Comparison of ENCODE assay signal across 23 mouse cellular contexts in genomic region chrX:134425798-134426197, GRCm38 (mm10). TPM values are rescaled to one million over a fixed set of nuclear protein-coding genes. Genes with fewer than 3 reads are reported as not detected.
DNase-seq lines count a peak whose midpoint lies in the region; ATAC-seq and TF ChIP-seq lines count a peak whose summit lies in the region.
"Had no signal": no experiment of that assay in that cellular context is flagged by ENCODE, and none has a peak within 500 bp of the region (broad histone marks: within the 10 kb centered on the region; RNA-seq: fewer than 3 reads in every experiment).

No protein-coding gene starts in this region.

- H3K79me2 ChIP-seq in liver, adult 2 months (ENCODE audit: control insufficient read depth, insufficient read depth, low read length): no peaks in the 10 kb centered on the region

- peak; percentile 6 to 7 for DNase-seq in heart, adult 18-20 months
- peak; percentile 1 for DNase-seq in liver, adult 2 months (ENCODE audit: extremely low read depth, low read depth, low spot score)
- DNase-seq in liver, postnatal 0 days: no peak
- DNase-seq in gastrocnemius, postnatal 10 days: peak; percentile 21
- peak; percentile 37 for DNase-seq in layer of hippocampus, adult 9-11 months
- DNase-seq in neural tube, embryonic 10.5 days (ENCODE audit: extremely low spot score, low spot score): no peak
- DNase-seq: adrenal gland, postnatal 36 days; forebrain, postnatal 0 days; heart, postnatal 4 days; kidney, adult 18-20 months; kidney, postnatal 14 days; lung, postnatal 14 days; right cerebral cortex, postnatal 14 days; thymus, postnatal 4 days had no signal

- WGBS in heart, embryonic 11.5 days (ENCODE audit: insufficient replicate concordance): 67% methylated on average over 10 of the region's 10 CpGs
- 78% methylated on average over 10 of the region's 10 CpGs for WGBS in liver, adult 2 months
- 80% methylated on average over 10 of the region's 10 CpGs for WGBS in liver, postnatal 0 days (ENCODE audit: insufficient replicate concordance)

- no peaks in the 10 kb centered on the region for H3K27me3 ChIP-seq in heart, embryonic 11.5 days (ENCODE audit: control insufficient read depth, insufficient read depth, low read length)
- H3K27me3 ChIP-seq in liver, adult 2 months (ENCODE audit: control insufficient read depth, insufficient read depth, low read length): no peaks in the 10 kb centered on the region
- no peaks in the 10 kb centered on the region for H3K27me3 ChIP-seq in liver, postnatal 0 days (ENCODE audit: insufficient read depth, low read length)
- H3K27me3 ChIP-seq: embryonic facial prominence, embryonic 12.5 days; midbrain, embryonic 15.5 days; neural tube, embryonic 12.5 days had no signal

- no peaks in the 10 kb centered on the region for H3K36me3 ChIP-seq in heart, embryonic 11.5 days (ENCODE audit: control insufficient read depth, insufficient read depth, low read length)
- no peaks in the 10 kb centered on the region for H3K36me3 ChIP-seq in liver, adult 2 months (ENCODE audit: control insufficient read depth, insufficient read depth, low read length)
- no peaks in the 10 kb centered on the region for H3K36me3 ChIP-seq in liver, postnatal 0 days (replicated peaks; ENCODE audit: insufficient read depth, low read length)
- H3K36me3 ChIP-seq: embryonic facial prominence, embryonic 12.5 days; limb, embryonic 12.5 days; midbrain, embryonic 15.5 days; neural tube, embryonic 12.5 days had no signal

- no peak overlapping the region for H3K9ac ChIP-seq in heart, embryonic 11.5 days (ENCODE audit: low read depth, low read length)
- no peak overlapping the region for H3K9ac ChIP-seq in liver, adult 2 months (ENCODE audit: low read depth, low read length)
- no peak overlapping the region for H3K9ac ChIP-seq in liver, postnatal 0 days (replicated peaks)
- H3K9ac ChIP-seq: embryonic facial prominence, embryonic 12.5 days; forebrain, postnatal 0 days; limb, embryonic 12.5 days; liver, embryonic 14.5 days; midbrain, embryonic 15.5 days; neural tube, embryonic 12.5 days had no signal

- H3K4me3 ChIP-seq in heart, embryonic 11.5 days (ENCODE audit: low read depth, low read length): no peak overlapping the region
- H3K4me3 ChIP-seq in liver, adult 2 months (ENCODE audit: insufficient read depth, low read depth, low read length): no peak overlapping the region
- no peak overlapping the region for H3K4me3 ChIP-seq in liver, postnatal 0 days (ENCODE audit: low read depth, low read length)
- H3K4me3 ChIP-seq: embryonic facial prominence, embryonic 12.5 days; limb, embryonic 12.5 days; megakaryocyte, embryonic 14.5 days; midbrain, embryonic 15.5 days; neural tube, embryonic 12.5 days had no signal

- no peak overlapping the region for H3K27ac ChIP-seq in heart, embryonic 11.5 days (ENCODE audit: low read depth, low read length)
- H3K27ac ChIP-seq in liver, adult 2 months (replicated peaks; ENCODE audit: insufficient read depth, low read depth, low read length): no peak overlapping the region
- H3K27ac ChIP-seq in liver, postnatal 0 days (ENCODE audit: low read depth): no peak overlapping the region
- H3K27ac ChIP-seq: embryonic facial prominence, embryonic 12.5 days; limb, embryonic 12.5 days; liver, embryonic 14.5 days; midbrain, embryonic 15.5 days; neural tube, embryonic 12.5 days had no signal

- no peaks in the 10 kb centered on the region; the same call in 1 of the 2 replicates for H3K9me3 ChIP-seq in heart, embryonic 11.5 days (replicated peaks; ENCODE audit: control insufficient read depth, low read length)
- H3K9me3 ChIP-seq in liver, postnatal 0 days (ENCODE audit: low read length): no peaks in the 10 kb centered on the region
- H3K9me3 ChIP-seq: embryonic facial prominence, embryonic 12.5 days; limb, embryonic 12.5 days; megakaryocyte, embryonic 14.5 days; midbrain, embryonic 15.5 days; neural tube, embryonic 12.5 days had no signal

- H3K4me1 ChIP-seq in heart, embryonic 11.5 days (ENCODE audit: control insufficient read depth, insufficient read depth, low read length): no peaks in the 10 kb centered on the region
- H3K4me1 ChIP-seq in liver, adult 2 months (ENCODE audit: control insufficient read depth, insufficient read depth, low read length): no peaks in the 10 kb centered on the region
- no peaks in the 10 kb centered on the region for H3K4me1 ChIP-seq in liver, postnatal 0 days (ENCODE audit: insufficient read depth)
- H3K4me1 ChIP-seq: embryonic facial prominence, embryonic 12.5 days; limb, embryonic 12.5 days; megakaryocyte, embryonic 14.5 days; midbrain, embryonic 15.5 days; neural tube, embryonic 12.5 days had no signal

- no peak for ATAC-seq in heart, embryonic 11.5 days (replicated peaks; ENCODE audit: insufficient number of reproducible peaks, low FRiP score, low TSS enrichment)
- ATAC-seq in liver, postnatal 0 days: no peak
- ATAC-seq: forebrain, postnatal 0 days; midbrain, embryonic 15.5 days had no signal

- TF ChIP-seq CTCF in liver, adult 2 months (IDR thresholded peaks at IDR 0.05; ENCODE audit: low read depth, low read length): no peak
- TF ChIP-seq CTCF in liver, postnatal 0 days (IDR thresholded peaks at IDR 0.05; ENCODE audit: low read depth): no peak

- TF ChIP-seq EP300 in liver, postnatal 0 days (IDR thresholded peaks at IDR 0.05; ENCODE audit: low read depth): no peak

- no peak for TF ChIP-seq POLR2A in liver, adult 2 months (IDR thresholded peaks at IDR 0.05; ENCODE audit: extremely low read depth, insufficient read depth, low read length)

- no peak overlapping the region for H3K4me2 ChIP-seq in heart, embryonic 11.5 days
- no peak overlapping the region for H3K4me2 ChIP-seq in liver, postnatal 0 days (ENCODE audit: low read depth, low read length)
- H3K4me2 ChIP-seq: embryonic facial prominence, embryonic 12.5 days; limb, embryonic 12.5 days; midbrain, embryonic 15.5 days; neural tube, embryonic 12.5 days had no signal

RNA-seq across cellular contexts. Expression of gene Drp2, which starts 21.4 kb away (rescaled TPM):
- total RNA-seq in heart, adult 18-20 months (2021): under 1 TPM; 0.37 to 0.49 TPM
- 0.59 and 0.93 TPM in 2 replicates for polyA plus RNA-seq in heart, embryonic 11.5 days (2014; fragmentation: Nextera tagmentation; extraction: Ambion mirVana)
- under 0.01 TPM in 1 of 2 replicates, not detected in the other for total RNA-seq in liver, adult 2 months (2014; rRNA removed)
- not detected in 2 replicates for polyA plus RNA-seq in liver, adult 2 months (2012; rRNA removed)
- 0.02 and 0.06 TPM in 2 replicates for polyA plus RNA-seq in liver, postnatal 0 days (2015; fragmentation: Nextera tagmentation; extraction: Ambion mirVana)
- total RNA-seq in gastrocnemius, postnatal 10 days (2021): 10 to 100 TPM; 14.0 TPM

RNA-seq across cellular contexts. Expression of gene Taf7l, which starts 50.5 kb away (rescaled TPM):
- not detected for total RNA-seq in heart, adult 18-20 months (2021)
- not detected in 2 replicates for polyA plus RNA-seq in heart, embryonic 11.5 days (2014; fragmentation: Nextera tagmentation; extraction: Ambion mirVana)
- total RNA-seq in liver, adult 2 months (2014; rRNA removed): not detected in 2 replicates
- not detected in 2 replicates for polyA plus RNA-seq in liver, adult 2 months (2012; rRNA removed)
- not detected in 2 replicates for polyA plus RNA-seq in liver, postnatal 0 days (2015; fragmentation: Nextera tagmentation; extraction: Ambion mirVana)
- not detected for total RNA-seq in gastrocnemius, postnatal 10 days (2021)
- total RNA-seq: adrenal gland, postnatal 36 days; forebrain, postnatal 0 days; heart, postnatal 4 days; left cerebral cortex, adult 8-10 months had no signal
- polyA plus RNA-seq: gonadal fat pad, adult 2 months; liver, embryonic 14.5 days had no signal

Comparison
In these comparisons a context has a peak if more than half of its experiments do, and no peak if none do; other contexts are left out.
1. DNase-seq: peak in heart, adult 18-20 months (2 of 2), liver, adult 2 months (single experiment), gastrocnemius, postnatal 10 days (single experiment) and layer of hippocampus, adult 9-11 months (single experiment); none in liver, postnatal 0 days (single experiment) and neural tube, embryonic 10.5 days (single experiment).
2. RNA of gene Drp2, which starts 21.4 kb away (total RNA-seq): 14.0 TPM in gastrocnemius, postnatal 10 days; 0.37 to 0.49 TPM in heart, adult 18-20 months and under 0.01 TPM in liver, adult 2 months; every median in the first group is over 10 times any median in the second.